Mouse (Mus musculus): ENCODE results near the gene Gm340. TPM values are rescaled to one million over a fixed set of nuclear protein-coding genes. Genes with fewer than 3 reads are reported as not detected.

Gene Gm340
- polyA plus RNA-seq (2012), result 0.66 and 1.4 TPM in 2 replicates

DNA sequence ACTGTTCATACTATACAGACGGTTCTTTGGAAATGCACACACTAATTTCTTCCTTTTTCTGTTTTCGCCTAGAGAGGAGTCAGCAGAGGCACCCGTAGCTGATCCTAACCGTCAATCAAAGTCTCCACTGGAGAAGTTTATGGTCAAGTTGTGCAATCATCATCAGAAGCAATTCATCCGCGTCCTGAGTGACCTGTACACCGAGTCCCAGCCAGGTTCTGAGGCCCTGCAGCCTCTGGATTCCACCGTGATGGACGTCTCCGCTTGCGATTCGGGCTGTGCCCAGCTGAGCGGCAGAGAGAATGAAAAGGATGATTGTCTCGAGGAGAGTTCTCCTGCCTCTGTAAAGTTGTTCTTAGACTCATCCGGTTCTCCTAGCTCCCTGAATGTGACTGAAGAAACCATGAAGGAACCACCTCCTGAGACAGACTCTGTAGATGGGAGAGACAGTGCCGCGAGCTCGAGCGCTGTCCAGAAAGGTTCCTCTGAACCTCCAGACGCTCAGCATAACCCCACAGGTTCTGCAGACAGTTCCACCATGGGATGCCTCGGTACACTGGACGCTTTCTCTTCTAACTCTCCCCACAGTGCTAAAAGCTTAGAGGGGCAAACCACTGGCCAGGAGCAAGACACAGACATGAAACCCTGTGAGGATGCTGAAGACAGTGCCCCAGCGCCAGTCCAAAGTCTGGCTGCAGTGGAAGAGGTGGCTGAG lies at the start of gene Gm340:
TSS of gene Gm340 (plus strand) at position 665 of the 715 bp plus-strand sequence.

Other genes starting within 250 kb of the Gm340 start
- gene Pik3ap1, start 197.3 kb upstream of the Gm340 start, polyA plus RNA-seq (2012), result 19.0 and 23.9 TPM in 2 replicates
- gene Lcor, start 99.7 kb upstream of the Gm340 start, polyA plus RNA-seq (2012), result 3.0 and 4.4 TPM in 2 replicates
- 0.16 and 0.49 TPM in 2 replicates for gene Slit1, start 161.3 kb downstream of the Gm340 start, polyA plus RNA-seq (2012)
- 3.0 and 4.1 TPM in 2 replicates for gene Arhgap19, start 219.7 kb downstream of the Gm340 start, polyA plus RNA-seq (2012)
- gene Frat1, start 247.6 kb downstream of the Gm340 start, polyA plus RNA-seq (2012), result 29.8 and 34.9 TPM in 2 replicates

All from megakaryocyte-erythroid progenitor cell, adult 5 weeks (primary cell).